Mouse (Mus musculus) liver, adult 2 months (tissue): ENCODE data around the gene Rnf213.

Experiments
- CTCF ChIP-seq: fragments of 200-500 bp; IDR thresholded peaks from 2 replicates; pipeline ENCODE4 v1.5.1; 2011; ENCODE audit warnings: low read depth, low read length, control low read depth
- POLR2A ChIP-seq: fragments of 200-500 bp; IDR thresholded peaks from 2 replicates; pipeline ENCODE4 v1.6.1; 2011; ENCODE audit warnings: low read length, control low read depth; ENCODE audit not compliant: insufficient read depth; ENCODE audit errors: extremely low read depth

DNA sequence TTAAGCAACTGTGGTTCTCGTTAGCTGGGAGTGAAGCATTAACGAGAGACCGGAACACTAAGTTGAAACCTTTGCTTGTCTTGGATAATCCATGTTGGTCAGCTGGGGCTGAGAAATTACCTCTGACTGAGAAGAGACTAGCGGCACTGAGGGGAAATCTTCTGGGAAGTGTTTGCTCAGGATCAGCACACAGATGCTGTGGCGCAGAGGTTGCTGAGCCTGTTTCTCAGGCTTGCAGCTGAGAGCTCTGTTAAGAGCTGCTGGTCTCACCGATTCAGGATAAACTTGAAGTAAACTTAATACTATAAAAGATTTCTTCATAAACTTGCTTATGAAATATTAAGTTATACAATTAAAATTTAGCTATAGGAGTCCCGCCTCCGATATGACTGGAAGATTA lies 45.9 kb downstream of the Rnf213 start:
- TF ChIP-seq POLR2A (no peak), CTCF (no peak)
